Mouse (Mus musculus) adrenal gland, adult 10 weeks (tissue): ENCODE data around the gene Gm3159. TPM values are rescaled to one million over a fixed set of nuclear protein-coding genes. Genes with fewer than 3 reads are reported as not detected.

Experiments used
- polyA plus RNA-seq: library from polyadenylated mRNA; stranded (reverse); fragments of 350-450 nt; fragmentation: Illumina TruSeq; extraction: RNeasy Lipid Tissue Mini Kit (QIAGEN cat#74804); gene quantifications from one replicate; pipeline ENCODE4 v1.2.3, GENCODE M21; 2014; ENCODE audit warnings: low read depth, low replicate concordance

The Gm3159 gene
- not detected for polyA plus RNA-seq

GRCm38 (mm10) chr14:4397226-4397625 lies at the start of gene Gm3159:
Gene Gm3159, plus strand, starts transcription at chr14:4397526.

GRCm38 (mm10) chr14:4414965-4415835 lies 17.9 kb downstream of the Gm3159 start, which contains the start of gene Gm3164:
Gene Gm3164, plus strand, starts transcription at chr14:4415448.

GRCm38 (mm10) chr14:4430692-4431091 lies 33.4 kb downstream of the Gm3159 start, which contains the start of gene Gm3173:
Gene Gm3173, plus strand, starts transcription at chr14:4430992.

Other genes starting within 250 kb of the Gm3159 start
- not detected for gene Gm3127, start 232.5 kb upstream of the Gm3159 start, polyA plus RNA-seq
- gene Gm2974, start 214.9 kb upstream of the Gm3159 start, polyA plus RNA-seq, result not detected
- not detected for gene Gm3138, start 147.9 kb upstream of the Gm3159 start, polyA plus RNA-seq
- not detected for gene Gm3149, start 80.2 kb upstream of the Gm3159 start, polyA plus RNA-seq
- not detected for gene 2610042L04Rik, start 62.8 kb upstream of the Gm3159 start, polyA plus RNA-seq
- not detected for gene Gm3164, start 17.9 kb downstream of the Gm3159 start, polyA plus RNA-seq
- not detected for gene Gm3173, start 33.5 kb downstream of the Gm3159 start, polyA plus RNA-seq
- not detected for gene Gm3182, start 84.2 kb downstream of the Gm3159 start, polyA plus RNA-seq
- gene Gm3047, start 157.9 kb downstream of the Gm3159 start, polyA plus RNA-seq, result not detected
- not detected for gene Gm8159, start 234.8 kb downstream of the Gm3159 start, polyA plus RNA-seq